ENCODE assay signal across 20 mouse cellular contexts in genomic region chr2:38367023-38367422, GRCm38 (mm10). TPM values are rescaled to one million over a fixed set of nuclear protein-coding genes. Genes with fewer than 3 reads are reported as not detected.
DNase-seq lines count a peak whose midpoint lies in the region; ATAC-seq lines count a peak whose summit lies in the region.
"Had no signal": no experiment of that assay in that cellular context is flagged by ENCODE, and none has a peak within 500 bp of the region (broad histone marks: within the 10 kb centered on the region; RNA-seq: fewer than 3 reads in every experiment).

No protein-coding gene starts in this region.

- 29% methylated on average over 9 of the region's 9 CpGs for WGBS in hindbrain, embryonic 15.5 days
- WGBS in hindbrain, embryonic 11.5 days = 19% methylated on average over 9 of the region's 9 CpGs
- 40% methylated on average over 9 of the region's 9 CpGs for WGBS in forebrain, embryonic 10.5 days
- 30% methylated on average over 9 of the region's 9 CpGs for WGBS in forebrain, embryonic 14.5 days
- WGBS in limb, embryonic 12.5 days = 21% methylated on average over 9 of the region's 9 CpGs
- WGBS in liver, embryonic 12.5 days (ENCODE audit: insufficient replicate concordance) = 14% methylated on average over 9 of the region's 9 CpGs

- H3K27me3 ChIP-seq in hindbrain, embryonic 15.5 days = peaks cover 74% of the 10 kb centered on the region
- peaks cover 74% of the 10 kb centered on the region for H3K27me3 ChIP-seq in hindbrain, embryonic 11.5 days (ENCODE audit: control insufficient read depth, insufficient read depth, low read length)
- peaks cover 88% of the 10 kb centered on the region for H3K27me3 ChIP-seq in forebrain, embryonic 10.5 days (ENCODE audit: poor library complexity, severe bottlenecking)
- no peaks in the 10 kb centered on the region for H3K27me3 ChIP-seq in forebrain, embryonic 14.5 days (replicated peaks; ENCODE audit: control insufficient read depth, insufficient read depth, low read length)
- H3K27me3 ChIP-seq in limb, embryonic 12.5 days = peaks cover 41% of the 10 kb centered on the region
- peaks cover 97% of the 10 kb centered on the region for H3K27me3 ChIP-seq in liver, embryonic 12.5 days (replicated peaks)
- H3K27me3 ChIP-seq: Patski had no signal

- no peak overlapping the region for H3K27ac ChIP-seq in hindbrain, embryonic 15.5 days (replicated peaks)
- no peak overlapping the region for H3K27ac ChIP-seq in hindbrain, embryonic 11.5 days (ENCODE audit: low read depth, low read length)
- H3K27ac ChIP-seq in forebrain, embryonic 10.5 days = peak overlapping the region; percentile 67
- H3K27ac ChIP-seq in forebrain, embryonic 14.5 days (ENCODE audit: low read depth, low read length) = peak overlapping the region; percentile 60; the same call in 1 of the 2 replicates
- H3K27ac ChIP-seq in limb, embryonic 12.5 days = 0 out of 2 replicates have a peak overlapping the region, but pooled peaks have one; percentile 5
- H3K27ac ChIP-seq in liver, embryonic 12.5 days = no peak overlapping the region
- H3K27ac ChIP-seq: hindbrain, embryonic 13.5 days; liver, embryonic 13.5 days had no signal

- DNase-seq in hindbrain, embryonic 11.5 days (ENCODE audit: low spot score) = no peak
- DNase-seq in forebrain, embryonic 10.5 days (ENCODE audit: extremely low spot score, low spot score) = peak; percentile 26
- no peak for DNase-seq in forebrain, embryonic 14.5 days (ENCODE audit: low spot score)
- no peak for DNase-seq in kidney, postnatal 36 days
- DNase-seq in heart, adult 8-10 months (ENCODE audit: low spot score) = no peak
- DNase-seq: adrenal gland, postnatal 25 days; cerebellum, adult 2 months; kidney, adult 8-10 months; liver, embryonic 13.5 days had no signal

- H3K4me2 ChIP-seq in hindbrain, embryonic 15.5 days = no peak overlapping the region
- H3K4me2 ChIP-seq in hindbrain, embryonic 11.5 days (replicated peaks; ENCODE audit: low read depth, low read length) = no peak overlapping the region
- H3K4me2 ChIP-seq in forebrain, embryonic 14.5 days (ENCODE audit: low read length) = 0 out of 2 replicates have a peak overlapping the region, but pooled peaks have one; percentile 7
- no peak overlapping the region for H3K4me2 ChIP-seq in limb, embryonic 12.5 days
- no peak overlapping the region for H3K4me2 ChIP-seq in liver, embryonic 12.5 days
- H3K4me2 ChIP-seq: hindbrain, embryonic 13.5 days; liver, embryonic 13.5 days had no signal

- peaks cover 7% of the 10 kb centered on the region for H3K4me1 ChIP-seq in hindbrain, embryonic 15.5 days (replicated peaks)
- H3K4me1 ChIP-seq in hindbrain, embryonic 11.5 days (replicated peaks; ENCODE audit: control insufficient read depth, insufficient read depth, low read length) = no peaks in the 10 kb centered on the region
- H3K4me1 ChIP-seq in forebrain, embryonic 10.5 days = peaks cover 45% of the 10 kb centered on the region
- H3K4me1 ChIP-seq in forebrain, embryonic 14.5 days (ENCODE audit: control insufficient read depth, insufficient read depth, low read length) = peaks cover 9% of the 10 kb centered on the region; the same call in 1 of the 2 replicates
- H3K4me1 ChIP-seq in limb, embryonic 12.5 days (replicated peaks) = peaks cover 31% of the 10 kb centered on the region
- H3K4me1 ChIP-seq in liver, embryonic 12.5 days = no peaks in the 10 kb centered on the region

- ATAC-seq in hindbrain, embryonic 15.5 days (ENCODE audit: low FRiP score, low read depth) = peak; percentile 34; the same call in 1 of the 2 replicates
- ATAC-seq in hindbrain, embryonic 11.5 days (ENCODE audit: low FRiP score) = no peak
- peak; percentile 13; the same call in 1 of the 2 replicates for ATAC-seq in forebrain, embryonic 14.5 days
- ATAC-seq in limb, embryonic 12.5 days (ENCODE audit: insufficient number of reproducible peaks, insufficient read depth, low FRiP score, low TSS enrichment, low read depth) = no peak
- ATAC-seq in liver, embryonic 12.5 days = no peak
- ATAC-seq: activated CD4-positive, CD25-positive, alpha-beta regulatory T cell, adult 4 months; Patski had no signal

- no peak overlapping the region for H3K9ac ChIP-seq in hindbrain, embryonic 15.5 days
- no peak overlapping the region for H3K9ac ChIP-seq in hindbrain, embryonic 11.5 days (ENCODE audit: low read depth, low read length)
- peak overlapping the region; percentile 25; the same call in 1 of the 2 replicates for H3K9ac ChIP-seq in forebrain, embryonic 14.5 days (ENCODE audit: low read length)
- 0 out of 2 replicates have a peak overlapping the region, but pooled peaks have one; percentile 4 for H3K9ac ChIP-seq in limb, embryonic 12.5 days (replicated peaks)
- H3K9ac ChIP-seq in liver, embryonic 12.5 days = no peak overlapping the region
- H3K9ac ChIP-seq: hindbrain, embryonic 13.5 days; liver, embryonic 13.5 days had no signal

- no peaks in the 10 kb centered on the region for H3K36me3 ChIP-seq in hindbrain, embryonic 15.5 days
- no peaks in the 10 kb centered on the region for H3K36me3 ChIP-seq in hindbrain, embryonic 11.5 days (ENCODE audit: control insufficient read depth, insufficient read depth, low read length)
- H3K36me3 ChIP-seq in forebrain, embryonic 10.5 days (replicated peaks) = peaks cover 91% of the 10 kb centered on the region
- peaks cover 80% of the 10 kb centered on the region for H3K36me3 ChIP-seq in forebrain, embryonic 14.5 days (ENCODE audit: control insufficient read depth, insufficient read depth, low read length)
- H3K36me3 ChIP-seq in limb, embryonic 12.5 days = peaks cover 48% of the 10 kb centered on the region
- H3K36me3 ChIP-seq in liver, embryonic 12.5 days = no peaks in the 10 kb centered on the region
- H3K36me3 ChIP-seq: hindbrain, embryonic 13.5 days; liver, embryonic 13.5 days had no signal

- no peak overlapping the region for H3K4me3 ChIP-seq in hindbrain, embryonic 15.5 days
- H3K4me3 ChIP-seq in hindbrain, embryonic 11.5 days (ENCODE audit: low read depth, low read length) = no peak overlapping the region
- no peak overlapping the region for H3K4me3 ChIP-seq in forebrain, embryonic 10.5 days
- H3K4me3 ChIP-seq in forebrain, embryonic 14.5 days (ENCODE audit: low read depth, low read length) = no peak overlapping the region
- H3K4me3 ChIP-seq in limb, embryonic 12.5 days (replicated peaks) = no peak overlapping the region
- no peak overlapping the region for H3K4me3 ChIP-seq in liver, embryonic 12.5 days
- H3K4me3 ChIP-seq: hindbrain, embryonic 13.5 days; liver, embryonic 13.5 days; myocyte had no signal

- no peaks in the 10 kb centered on the region for H3K9me3 ChIP-seq in hindbrain, embryonic 15.5 days
- H3K9me3 ChIP-seq in hindbrain, embryonic 11.5 days (ENCODE audit: control insufficient read depth, low read length) = no peaks in the 10 kb centered on the region
- H3K9me3 ChIP-seq in forebrain, embryonic 10.5 days = no peaks in the 10 kb centered on the region
- H3K9me3 ChIP-seq in forebrain, embryonic 14.5 days (replicated peaks; ENCODE audit: control insufficient read depth, low read length) = no peaks in the 10 kb centered on the region
- no peaks in the 10 kb centered on the region for H3K9me3 ChIP-seq in limb, embryonic 12.5 days
- no peaks in the 10 kb centered on the region for H3K9me3 ChIP-seq in liver, embryonic 12.5 days (replicated peaks)
- H3K9me3 ChIP-seq: hindbrain, embryonic 13.5 days; liver, embryonic 13.5 days had no signal

RNA-seq across cellular contexts. Expression of gene Lhx2, which starts 27.9 kb away (rescaled TPM):
- polyA plus RNA-seq in hindbrain, embryonic 15.5 days (2015; fragmentation: Nextera tagmentation; extraction: Ambion mirVana) = 12.3 and 63.3 TPM in 2 replicates
- 21.9 and 24.4 TPM in 2 replicates for polyA plus RNA-seq in hindbrain, embryonic 11.5 days (2014; fragmentation: Nextera tagmentation; extraction: Ambion mirVana)
- 108 and 115 TPM in 2 replicates for polyA plus RNA-seq in forebrain, embryonic 10.5 days (2016; fragmentation: Nextera tagmentation; extraction: Ambion mirVana)
- 85.1 and 102 TPM in 2 replicates for polyA plus RNA-seq in forebrain, embryonic 14.5 days (2014; fragmentation: Nextera tagmentation; extraction: Ambion mirVana)
- 36.9 and 42.7 TPM in 2 replicates for polyA plus RNA-seq in limb, embryonic 12.5 days (2016; fragmentation: Nextera tagmentation; extraction: Ambion mirVana)
- 8.2 and 8.6 TPM in 2 replicates for polyA plus RNA-seq in liver, embryonic 12.5 days (2016; fragmentation: Nextera tagmentation; extraction: Ambion mirVana)
- total RNA-seq in heart, adult 8-10 months (2022) = under 1 TPM in 1 of 4 experiments, not detected in 3; 0.24 TPM
- total RNA-seq: adrenal gland, postnatal 25 days; granulocyte monocyte progenitor cell, adult 5-6 weeks; neutrophil, adult 5-6 weeks had no signal
- polyA plus RNA-seq: activated CD4-positive, CD25-positive, alpha-beta regulatory T cell, adult 4 months; heart, embryonic 16.5 days; lung, embryonic 16.5 days had no signal

Comparison
In these comparisons a context has a peak if more than half of its experiments do, and no peak if none do; other contexts are left out.
1. ATAC-seq: peak in hindbrain, embryonic 15.5 days (single experiment) and forebrain, embryonic 14.5 days (single experiment); none in hindbrain, embryonic 11.5 days (single experiment), limb, embryonic 12.5 days (single experiment) and liver, embryonic 12.5 days (single experiment).
2. H3K27ac ChIP-seq: peak in forebrain, embryonic 10.5 days (single experiment), forebrain, embryonic 14.5 days (single experiment) and limb, embryonic 12.5 days (single experiment); none in hindbrain, embryonic 15.5 days (single experiment), hindbrain, embryonic 11.5 days (single experiment) and liver, embryonic 12.5 days (single experiment).
3. H3K9ac ChIP-seq: peak in forebrain, embryonic 14.5 days (single experiment) and limb, embryonic 12.5 days (single experiment); none in hindbrain, embryonic 15.5 days (single experiment), hindbrain, embryonic 11.5 days (single experiment) and liver, embryonic 12.5 days (single experiment).